14 mouse cellular contexts compared by ENCODE assay signal in the genomic region with DNA sequence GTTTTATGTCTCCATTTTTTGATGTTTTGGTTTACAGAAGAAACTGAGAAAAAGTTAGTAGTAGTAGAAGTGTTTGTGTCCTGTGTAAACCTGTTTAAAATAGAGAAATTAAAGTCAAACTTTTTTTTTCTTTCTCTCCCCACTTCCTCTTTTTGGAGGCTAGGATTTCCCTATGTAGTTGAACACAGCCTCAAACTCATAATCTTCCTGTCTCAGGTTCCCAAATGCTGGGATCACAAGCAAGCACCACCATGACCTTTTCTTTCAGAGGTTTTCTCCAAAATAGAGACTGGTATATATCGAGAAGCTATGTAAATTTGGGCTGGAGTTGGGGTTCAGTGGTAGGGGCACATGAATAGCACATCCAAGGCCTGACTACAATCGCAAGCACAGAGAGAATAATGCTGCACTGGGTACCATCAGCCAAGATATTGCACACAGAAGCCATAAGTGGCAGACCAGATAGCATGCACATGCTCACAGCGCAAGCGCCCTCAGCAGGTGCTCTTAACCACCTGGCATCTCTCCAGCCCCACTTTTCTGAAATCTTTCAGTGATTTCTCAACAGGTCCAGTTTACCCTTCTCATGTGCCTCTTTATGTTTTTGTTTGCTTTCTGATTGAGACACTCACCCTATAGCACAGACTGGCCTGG. TPM values are rescaled to one million over a fixed set of nuclear protein-coding genes. Genes with fewer than 3 reads are reported as not detected.
A peak's percentile ranks its signal among the peaks of the same experiment; 100 is the strongest.
DNase-seq lines count a peak whose midpoint lies in the region; ATAC-seq and TF ChIP-seq lines count a peak whose summit lies in the region.
"Had no signal": no experiment of that assay in that cellular context is flagged by ENCODE, and none has a peak within 500 bp of the region (broad histone marks: within the 10 kb centered on the region; RNA-seq: fewer than 3 reads in every experiment).

No protein-coding gene starts in this region.

- H3K27ac ChIP-seq in liver, embryonic 15.5 days (replicated peaks) = peak overlapping the region; percentile 55; the same call in 1 of the 2 replicates
- H3K27ac ChIP-seq in liver, embryonic 16.5 days (ENCODE audit: low read length) = peak overlapping the region; percentile 38; the same call in 1 of the 2 replicates
- H3K27ac ChIP-seq: embryonic facial prominence, embryonic 13.5 days; heart, embryonic 13.5 days; hindbrain, embryonic 15.5 days; midbrain, embryonic 15.5 days had no signal

- H3K4me3 ChIP-seq in liver, embryonic 15.5 days (replicated peaks) = no peak overlapping the region
- peak overlapping the region; percentile 8; the same call in 1 of the 2 replicates for H3K4me3 ChIP-seq in G1E (ENCODE audit: low read depth, low read length)
- H3K4me3 ChIP-seq in liver, embryonic 16.5 days (ENCODE audit: low read depth, low read length) = no peak overlapping the region
- H3K4me3 ChIP-seq: embryonic facial prominence, embryonic 13.5 days; heart, embryonic 13.5 days; hindbrain, embryonic 15.5 days; midbrain, embryonic 15.5 days had no signal

- H3K27me3 ChIP-seq in liver, embryonic 15.5 days = no peaks in the 10 kb centered on the region
- no peaks in the 10 kb centered on the region for H3K27me3 ChIP-seq in G1E (ENCODE audit: insufficient read depth, low read length)
- no peaks in the 10 kb centered on the region for H3K27me3 ChIP-seq in liver, embryonic 16.5 days (ENCODE audit: control insufficient read depth, insufficient read depth, low read depth, low read length)
- H3K27me3 ChIP-seq: embryonic facial prominence, embryonic 13.5 days; heart, embryonic 13.5 days; hindbrain, embryonic 15.5 days; midbrain, embryonic 15.5 days had no signal

- WGBS in liver, embryonic 15.5 days (ENCODE audit: insufficient replicate concordance) = 47% methylated on average over 4 of the region's 4 CpGs
- WGBS in liver, embryonic 16.5 days (ENCODE audit: insufficient replicate concordance) = 63% methylated on average over 4 of the region's 4 CpGs

- no peak overlapping the region for H3K9ac ChIP-seq in liver, embryonic 15.5 days
- H3K9ac ChIP-seq in liver, embryonic 16.5 days (ENCODE audit: low read depth, low read length) = no peak overlapping the region
- H3K9ac ChIP-seq: embryonic facial prominence, embryonic 13.5 days; heart, embryonic 13.5 days; hindbrain, embryonic 15.5 days; midbrain, embryonic 15.5 days had no signal

- no peak for TF ChIP-seq CTCF in G1E (IDR thresholded peaks at IDR 0.05; ENCODE audit: low read depth, low read length)

- ATAC-seq in liver, embryonic 15.5 days (ENCODE audit: insufficient read depth) = no peak
- ATAC-seq in G1E (ENCODE audit: extremely low read depth, insufficient number of reproducible peaks, low FRiP score, poor library complexity, severe bottlenecking) = no peak
- peak; percentile 22 for ATAC-seq in liver, embryonic 16.5 days (ENCODE audit: low read depth)
- ATAC-seq: midbrain, embryonic 15.5 days had no signal

- H3K4me1 ChIP-seq in liver, embryonic 15.5 days (replicated peaks) = peaks cover 29% of the 10 kb centered on the region
- peaks cover 53% of the 10 kb centered on the region for H3K4me1 ChIP-seq in G1E (ENCODE audit: insufficient read depth, low read depth, low read length)
- peaks cover 18% of the 10 kb centered on the region for H3K4me1 ChIP-seq in liver, embryonic 16.5 days (ENCODE audit: control insufficient read depth, low read depth, low read length)
- H3K4me1 ChIP-seq: heart, embryonic 13.5 days had no signal

- H3K36me3 ChIP-seq in liver, embryonic 15.5 days (replicated peaks) = peaks cover 25% of the 10 kb centered on the region
- peaks cover 48% of the 10 kb centered on the region for H3K36me3 ChIP-seq in G1E (replicated peaks)
- H3K36me3 ChIP-seq in liver, embryonic 16.5 days (ENCODE audit: control insufficient read depth, insufficient read depth) = no peaks in the 10 kb centered on the region
- H3K36me3 ChIP-seq: hindbrain, embryonic 15.5 days; midbrain, embryonic 15.5 days had no signal

- no peak for DNase-seq in liver
- no peak for DNase-seq in G1E (ENCODE audit: low spot score)
- peak; percentile 66 for DNase-seq in naive thymus-derived CD4-positive, alpha-beta T cell, adult 2 months (ENCODE audit: low read depth)
- DNase-seq in cerebellum, adult 8-10 months = no peak
- DNase-seq in layer of hippocampus, postnatal 14 days (ENCODE audit: low spot score in 2 of 2) = no peak
- no peak for DNase-seq in gastrocnemius, postnatal 25 days
- DNase-seq: kidney, postnatal 4 days; left cerebral cortex, postnatal 4 days had no signal

- no peaks in the 10 kb centered on the region for H3K9me3 ChIP-seq in liver, embryonic 15.5 days (replicated peaks)
- H3K9me3 ChIP-seq in G1E (replicated peaks) = no peaks in the 10 kb centered on the region
- H3K9me3 ChIP-seq in liver, embryonic 16.5 days (replicated peaks; ENCODE audit: control insufficient read depth, low read length) = no peaks in the 10 kb centered on the region
- H3K9me3 ChIP-seq: heart, embryonic 13.5 days; hindbrain, embryonic 15.5 days; midbrain, embryonic 15.5 days had no signal

- H3K4me2 ChIP-seq in liver, embryonic 15.5 days = no peak overlapping the region
- no peak overlapping the region for H3K4me2 ChIP-seq in liver, embryonic 16.5 days (ENCODE audit: low read depth, low read length)
- H3K4me2 ChIP-seq: embryonic facial prominence, embryonic 13.5 days; heart, embryonic 13.5 days; hindbrain, embryonic 15.5 days; midbrain, embryonic 15.5 days had no signal

RNA-seq across cellular contexts. Expression of gene Birc3, which starts 4.0 kb away (rescaled TPM):
- 7.0 and 7.1 TPM in 2 replicates for polyA plus RNA-seq in liver, embryonic 15.5 days (2015; fragmentation: Nextera tagmentation; extraction: Ambion mirVana)
- total RNA-seq in G1E (2014; fragmentation: Nextera tagmentation) = 71.2 and 74.7 TPM in 2 replicates
- 57.9 and 59.2 TPM in 2 replicates for total RNA-seq in G1E (2017)
- 9.1 and 9.3 TPM in 2 replicates for polyA plus RNA-seq in G1E (2012)
- 6.0 and 7.4 TPM in 2 replicates for polyA plus RNA-seq in liver, embryonic 16.5 days (2015; fragmentation: Nextera tagmentation; extraction: Ambion mirVana)
- 1 to 10 TPM; 3.7 to 4.2 TPM for total RNA-seq in layer of hippocampus, postnatal 14 days (2021)
- 1 to 10 TPM; 6.5 to 6.6 TPM for total RNA-seq in gastrocnemius, postnatal 25 days (2021)

RNA-seq across cellular contexts. Expression of gene Birc2, which starts 32.1 kb away (rescaled TPM):
- polyA plus RNA-seq in liver, embryonic 15.5 days (2015; fragmentation: Nextera tagmentation; extraction: Ambion mirVana) = 12.9 and 13.0 TPM in 2 replicates
- total RNA-seq in G1E (2014; fragmentation: Nextera tagmentation) (64.3 and 71.4 TPM in 2 replicates), G1E (2017) (46.4 and 50.9 TPM in 2 replicates)
- 10.9 and 14.3 TPM in 2 replicates for polyA plus RNA-seq in G1E (2012)
- 14.2 and 14.4 TPM in 2 replicates for polyA plus RNA-seq in liver, embryonic 16.5 days (2015; fragmentation: Nextera tagmentation; extraction: Ambion mirVana)
- total RNA-seq in layer of hippocampus, postnatal 14 days (2021) = 10 to 100 TPM; 34.9 to 35.4 TPM
- total RNA-seq in gastrocnemius, postnatal 25 days (2021) = 10 to 100 TPM; 15.6 to 18.4 TPM

Comparison
In these comparisons a context has a peak if more than half of its experiments do, and no peak if none do; other contexts are left out.
1. RNA of gene Birc3, which starts 4.0 kb away (total RNA-seq): 57.9 to 74.7 TPM in G1E; 6.5 to 6.6 TPM in gastrocnemius, postnatal 25 days and 3.7 to 4.2 TPM in layer of hippocampus, postnatal 14 days; every median in the first group is over 4 times any median in the second.